Mouse (Mus musculus) spleen, adult 2 months (tissue): ENCODE results near the gene Mybbp1a.

Experiments used
- CTCF ChIP-seq: fragments of 200-500 bp; IDR thresholded peaks from 2 replicates; pipeline ENCODE4 v1.5.1; 2011; ENCODE audit warnings: mild to moderate bottlenecking, inconsistent platforms; ENCODE audit not compliant: insufficient read depth, insufficient read length, insufficient replicate concordance; ENCODE audit errors: extremely low read depth
- POLR2A ChIP-seq: fragments of 200-500 bp; IDR thresholded peaks from 2 replicates; pipeline ENCODE4 v1.6.1; 2011; ENCODE audit warnings: low read depth, low read length, inconsistent platforms

DNA sequence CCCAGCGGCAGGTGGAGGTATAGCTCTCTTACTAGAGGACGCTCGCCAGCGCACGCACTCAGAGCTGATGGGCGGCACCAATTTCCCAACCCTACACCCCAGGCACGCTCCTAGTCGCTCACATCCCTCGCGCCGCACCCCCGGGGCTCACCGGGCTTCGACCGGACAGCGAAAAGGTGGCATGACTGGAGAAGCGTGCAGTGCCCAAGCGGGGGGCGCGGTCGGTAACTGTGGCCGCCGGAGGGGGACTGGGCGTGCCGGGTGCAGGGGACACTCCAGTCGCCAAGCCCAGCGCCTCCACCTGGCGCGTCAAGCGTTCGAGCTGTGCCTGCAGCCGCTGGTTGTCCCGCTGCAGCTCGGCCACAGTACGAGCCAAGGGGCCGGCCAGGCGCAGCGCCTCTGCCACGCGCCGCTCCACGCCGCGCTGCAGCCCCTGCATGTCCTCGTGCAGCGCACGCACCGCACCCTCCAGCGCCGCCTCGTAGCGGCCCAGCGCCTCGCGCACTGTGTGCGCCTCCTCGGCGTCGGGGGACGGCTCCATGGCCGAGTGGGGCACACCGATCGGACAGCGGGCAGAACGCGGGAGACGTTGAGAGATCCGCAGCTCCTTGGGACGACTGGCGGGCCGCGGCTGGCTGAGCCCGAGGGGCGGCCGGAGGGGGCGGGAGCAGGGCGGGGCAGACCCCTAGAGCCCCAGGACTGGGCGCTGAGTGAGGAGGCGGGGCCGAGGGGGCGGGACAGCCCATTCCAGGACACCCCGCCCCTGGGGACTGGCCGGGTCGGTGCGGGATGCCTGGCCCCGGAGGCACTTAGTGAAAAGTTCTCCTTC is 29.8 kb upstream of the Mybbp1a start, which contains the start of gene Smtnl2:
- TF ChIP-seq CTCF (no peak), POLR2A (no peak)
